Comparison of ENCODE assay signal across 8 mouse cellular contexts in the genomic region with DNA sequence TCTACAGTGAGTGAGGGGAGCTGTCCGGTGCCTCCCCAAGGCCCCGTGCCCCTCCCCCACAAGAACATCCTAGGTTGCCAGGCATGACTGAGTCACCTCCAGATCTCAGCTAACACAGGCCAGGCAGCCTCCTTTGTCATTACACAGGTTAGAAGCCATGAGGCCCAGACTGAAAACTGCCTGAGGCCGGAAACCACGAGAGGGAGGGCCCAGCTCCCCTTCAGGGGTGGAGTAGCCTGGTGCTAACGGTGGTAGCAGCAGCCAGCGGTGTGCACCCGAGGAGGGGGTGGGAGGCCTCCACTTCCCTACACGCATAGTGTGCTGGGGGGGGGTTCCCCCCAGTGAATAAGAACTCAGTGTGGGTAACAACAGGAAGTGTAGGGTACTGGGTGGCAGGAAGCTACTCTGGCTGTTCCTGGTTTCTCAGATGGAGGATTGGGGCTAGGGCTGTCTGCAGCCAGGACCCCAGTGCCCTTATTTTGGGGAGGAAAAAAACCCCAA. TPM values are rescaled to one million over a fixed set of nuclear protein-coding genes. Genes with fewer than 3 reads are reported as not detected.
DNase-seq lines count a peak whose midpoint lies in the region; ATAC-seq lines count a peak whose summit lies in the region.

No protein-coding gene starts in this region.

- H3K27ac ChIP-seq in heart, embryonic 12.5 days (ENCODE audit: poor library complexity, severe bottlenecking), result no peak overlapping the region
- peak overlapping the region; percentile 86; the same call in 1 of the 2 replicates for H3K27ac ChIP-seq in brown adipose tissue, adult 24 weeks (replicated peaks; ENCODE audit: low read depth, low read length)
- H3K27ac ChIP-seq in limb, embryonic 10.5 days, result 0 out of 2 replicates have a peak overlapping the region, but pooled peaks have one; percentile 2
- no peak overlapping the region for H3K27ac ChIP-seq in midbrain, embryonic 16.5 days (ENCODE audit: low read length)
- H3K27ac ChIP-seq in intestine, embryonic 16.5 days (ENCODE audit: low read length), result no peak overlapping the region

- no peaks in the 10 kb centered on the region for H3K36me3 ChIP-seq in heart, embryonic 12.5 days
- 0 out of 2 replicates have a peak, but pooled peaks cover 3% of the 10 kb centered on the region for H3K36me3 ChIP-seq in limb, embryonic 10.5 days
- H3K36me3 ChIP-seq in midbrain, embryonic 16.5 days (ENCODE audit: control insufficient read depth, insufficient read depth, low read length), result no peaks in the 10 kb centered on the region
- no peaks in the 10 kb centered on the region for H3K36me3 ChIP-seq in intestine, embryonic 16.5 days (ENCODE audit: control insufficient read depth, insufficient read depth, low read length)

- H3K4me3 ChIP-seq in heart, embryonic 12.5 days, result no peak overlapping the region
- H3K4me3 ChIP-seq in brown adipose tissue, adult 24 weeks (ENCODE audit: insufficient read depth, low read depth, low read length), result no peak overlapping the region
- no peak overlapping the region for H3K4me3 ChIP-seq in limb, embryonic 10.5 days
- H3K4me3 ChIP-seq in midbrain, embryonic 16.5 days (ENCODE audit: low read depth, low read length), result no peak overlapping the region
- no peak overlapping the region for H3K4me3 ChIP-seq in intestine, embryonic 16.5 days (ENCODE audit: low read length)

- DNase-seq in heart, adult 18-20 months, result peak; percentile 51 to 81
- no peak for DNase-seq in limb, embryonic 10.5 days (ENCODE audit: low spot score)
- DNase-seq in skeletal muscle tissue, adult 2 months (ENCODE audit: low read depth, low spot score), result peak; percentile 47
- no peak for DNase-seq in cerebellum, adult 9-10 months

- no peak overlapping the region for H3K9ac ChIP-seq in heart, embryonic 12.5 days
- H3K9ac ChIP-seq in midbrain, embryonic 16.5 days (ENCODE audit: low read depth, low read length), result no peak overlapping the region
- H3K9ac ChIP-seq in intestine, embryonic 16.5 days (ENCODE audit: low read depth, low read length), result no peak overlapping the region

- no peak for ATAC-seq in heart, embryonic 12.5 days (ENCODE audit: insufficient number of reproducible peaks, low FRiP score)
- no peak for ATAC-seq in midbrain, embryonic 16.5 days
- no peak for ATAC-seq in intestine, embryonic 16.5 days

- no peaks in the 10 kb centered on the region for H3K9me3 ChIP-seq in heart, embryonic 12.5 days (replicated peaks)
- no peaks in the 10 kb centered on the region for H3K9me3 ChIP-seq in limb, embryonic 10.5 days (replicated peaks)
- no peaks in the 10 kb centered on the region for H3K9me3 ChIP-seq in midbrain, embryonic 16.5 days (replicated peaks; ENCODE audit: control insufficient read depth, low read length, poor library complexity, severe bottlenecking)
- H3K9me3 ChIP-seq in intestine, embryonic 16.5 days (ENCODE audit: control insufficient read depth, low read length), result no peaks in the 10 kb centered on the region

- H3K4me1 ChIP-seq in heart, embryonic 12.5 days (replicated peaks), result peaks cover 38% of the 10 kb centered on the region
- H3K4me1 ChIP-seq in brown adipose tissue, adult 24 weeks (ENCODE audit: control insufficient read depth, insufficient read depth, insufficient read length, low read length), result peaks cover 7% of the 10 kb centered on the region
- H3K4me1 ChIP-seq in limb, embryonic 10.5 days, result peaks cover 24% of the 10 kb centered on the region
- peaks cover 21% of the 10 kb centered on the region for H3K4me1 ChIP-seq in midbrain, embryonic 16.5 days (ENCODE audit: control insufficient read depth, insufficient read depth, low read length)
- H3K4me1 ChIP-seq in intestine, embryonic 16.5 days (ENCODE audit: control insufficient read depth, insufficient read depth, low read length), result 0 out of 2 replicates have a peak, but pooled peaks cover 2% of the 10 kb centered on the region

- WGBS in heart, embryonic 12.5 days, result 50% methylated on average over 8 of the region's 8 CpGs
- WGBS in limb, embryonic 10.5 days, result 55% methylated on average over 8 of the region's 8 CpGs
- WGBS in midbrain, embryonic 16.5 days, result 59% methylated on average over 8 of the region's 8 CpGs
- WGBS in intestine, embryonic 16.5 days, result 50% methylated on average over 8 of the region's 8 CpGs

- no peak overlapping the region for H3K4me2 ChIP-seq in heart, embryonic 12.5 days
- no peak overlapping the region for H3K4me2 ChIP-seq in midbrain, embryonic 16.5 days (ENCODE audit: low read length)
- H3K4me2 ChIP-seq in intestine, embryonic 16.5 days (ENCODE audit: low read depth, low read length), result no peak overlapping the region

- H3K27me3 ChIP-seq in heart, embryonic 12.5 days (replicated peaks), result peaks cover 58% of the 10 kb centered on the region
- peaks cover 65% of the 10 kb centered on the region for H3K27me3 ChIP-seq in limb, embryonic 10.5 days (ENCODE audit: low read depth, poor library complexity, severe bottlenecking)
- no peaks in the 10 kb centered on the region for H3K27me3 ChIP-seq in midbrain, embryonic 16.5 days (ENCODE audit: control insufficient read depth, insufficient read depth, low read depth, low read length)
- peaks cover 20% of the 10 kb centered on the region for H3K27me3 ChIP-seq in intestine, embryonic 16.5 days (replicated peaks; ENCODE audit: control insufficient read depth, insufficient read depth, low read length)

RNA-seq across cellular contexts. Expression of a gene that starts 4.0 kb away (rescaled TPM):
- 10 to 100 TPM; 18.1 to 20.2 TPM for total RNA-seq in heart, adult 18-20 months (2021)
- 1.1 and 1.7 TPM in 2 replicates for polyA plus RNA-seq in heart, embryonic 12.5 days (2016; fragmentation: Nextera tagmentation; extraction: Ambion mirVana)
- 2.8 and 3.8 TPM in 2 replicates for polyA plus RNA-seq in brown adipose tissue, adult 24 weeks (2012; ENCODE audit: insufficient read depth, insufficient read length, missing spikeins)
- 0.49 and 0.73 TPM in 2 replicates for polyA plus RNA-seq in limb, embryonic 10.5 days (2016; fragmentation: Nextera tagmentation; extraction: Ambion mirVana)
- 5.7 and 6.3 TPM in 2 replicates for polyA plus RNA-seq in midbrain, embryonic 16.5 days (2015; fragmentation: Nextera tagmentation; extraction: Ambion mirVana)
- 2.2 and 2.3 TPM in 2 replicates for polyA plus RNA-seq in intestine, embryonic 16.5 days (2015; fragmentation: Nextera tagmentation; extraction: Ambion mirVana)

RNA-seq across cellular contexts. Expression of a gene that starts 33.4 kb away (rescaled TPM):
- not detected for total RNA-seq in heart, adult 18-20 months (2021)
- polyA plus RNA-seq in heart, embryonic 12.5 days (2016; fragmentation: Nextera tagmentation; extraction: Ambion mirVana), result 0.17 TPM in 1 of 2 replicates, not detected in the other
- not detected in 2 replicates for polyA plus RNA-seq in brown adipose tissue, adult 24 weeks (2012; ENCODE audit: insufficient read depth, insufficient read length, missing spikeins)
- polyA plus RNA-seq in limb, embryonic 10.5 days (2016; fragmentation: Nextera tagmentation; extraction: Ambion mirVana), result 0.29 and 0.30 TPM in 2 replicates
- polyA plus RNA-seq in midbrain, embryonic 16.5 days (2015; fragmentation: Nextera tagmentation; extraction: Ambion mirVana), result 2.3 and 3.1 TPM in 2 replicates
- 0.57 and 0.83 TPM in 2 replicates for polyA plus RNA-seq in intestine, embryonic 16.5 days (2015; fragmentation: Nextera tagmentation; extraction: Ambion mirVana)

RNA-seq across cellular contexts. Expression of a gene that starts 42.7 kb away (rescaled TPM):
- 1 to 10 TPM; 1.6 to 1.7 TPM for total RNA-seq in heart, adult 18-20 months (2021)
- polyA plus RNA-seq in heart, embryonic 12.5 days (2016; fragmentation: Nextera tagmentation; extraction: Ambion mirVana), result 7.8 and 8.4 TPM in 2 replicates
- 3.2 and 4.2 TPM in 2 replicates for polyA plus RNA-seq in brown adipose tissue, adult 24 weeks (2012; ENCODE audit: insufficient read depth, insufficient read length, missing spikeins)
- polyA plus RNA-seq in limb, embryonic 10.5 days (2016; fragmentation: Nextera tagmentation; extraction: Ambion mirVana), result 10.1 and 12.3 TPM in 2 replicates
- polyA plus RNA-seq in midbrain, embryonic 16.5 days (2015; fragmentation: Nextera tagmentation; extraction: Ambion mirVana), result 29.9 and 37.0 TPM in 2 replicates
- 5.8 TPM in 2 replicates for polyA plus RNA-seq in intestine, embryonic 16.5 days (2015; fragmentation: Nextera tagmentation; extraction: Ambion mirVana)

RNA-seq across cellular contexts. Expression of a gene that starts 43.3 kb away (rescaled TPM):
- not detected for total RNA-seq in heart, adult 18-20 months (2021)
- polyA plus RNA-seq in heart, embryonic 12.5 days (2016; fragmentation: Nextera tagmentation; extraction: Ambion mirVana), result not detected in 2 replicates
- polyA plus RNA-seq in brown adipose tissue, adult 24 weeks (2012; ENCODE audit: insufficient read depth, insufficient read length, missing spikeins), result not detected in 2 replicates
- not detected in 2 replicates for polyA plus RNA-seq in limb, embryonic 10.5 days (2016; fragmentation: Nextera tagmentation; extraction: Ambion mirVana)
- 1.2 and 1.3 TPM in 2 replicates for polyA plus RNA-seq in midbrain, embryonic 16.5 days (2015; fragmentation: Nextera tagmentation; extraction: Ambion mirVana)
- not detected in 2 replicates for polyA plus RNA-seq in intestine, embryonic 16.5 days (2015; fragmentation: Nextera tagmentation; extraction: Ambion mirVana)

RNA-seq across cellular contexts. Expression of a gene that starts 58.9 kb away (rescaled TPM):
- total RNA-seq in heart, adult 18-20 months (2021), result 10 to 100 TPM; 20.0 to 21.5 TPM
- 2.8 and 3.0 TPM in 2 replicates for polyA plus RNA-seq in heart, embryonic 12.5 days (2016; fragmentation: Nextera tagmentation; extraction: Ambion mirVana)
- 36.0 and 40.8 TPM in 2 replicates for polyA plus RNA-seq in brown adipose tissue, adult 24 weeks (2012; ENCODE audit: insufficient read depth, insufficient read length, missing spikeins)
- 1.8 and 2.4 TPM in 2 replicates for polyA plus RNA-seq in limb, embryonic 10.5 days (2016; fragmentation: Nextera tagmentation; extraction: Ambion mirVana)
- 4.1 and 4.2 TPM in 2 replicates for polyA plus RNA-seq in midbrain, embryonic 16.5 days (2015; fragmentation: Nextera tagmentation; extraction: Ambion mirVana)
- polyA plus RNA-seq in intestine, embryonic 16.5 days (2015; fragmentation: Nextera tagmentation; extraction: Ambion mirVana), result 4.2 and 4.6 TPM in 2 replicates

Comparison
In these comparisons a context has a peak if more than half of its experiments do, and no peak if none do; other contexts are left out.
1. DNase-seq: peak in heart, adult 18-20 months (2 of 2) and skeletal muscle tissue, adult 2 months (single experiment); none in limb, embryonic 10.5 days (single experiment) and cerebellum, adult 9-10 months (single experiment).
2. H3K27ac ChIP-seq: peak in brown adipose tissue, adult 24 weeks (single experiment) and limb, embryonic 10.5 days (single experiment); none in heart, embryonic 12.5 days (single experiment), midbrain, embryonic 16.5 days (single experiment) and intestine, embryonic 16.5 days (single experiment).